Mouse (Mus musculus) liver, embryonic 13.5 days (tissue): Measurements from ENCODE around the gene Fryl. TPM values are rescaled to one million over a fixed set of nuclear protein-coding genes. Genes with fewer than 3 reads are reported as not detected.

Source experiments
- ATAC-seq: fragments of 200-750 bp; cut with Nextera tagmentation; 2 replicates; pipeline ENCODE4 v1.8.0; 2017; ENCODE audit warnings: low read depth, mild to moderate bottlenecking, moderate number of reproducible peaks, moderate library complexity
- DNase-seq: peaks from one replicate; pipeline ENCODE4 v3.0.0; 2022
- H3K27ac ChIP-seq: fragments of 300-500 bp; sonication (generic); 2 replicates; pipeline ENCODE4 v1.5.1; 2015; ENCODE audit warnings: moderate library complexity, mild to moderate bottlenecking, inconsistent platforms
- H3K27me3 ChIP-seq: fragments of 300-500 bp; sonication (generic); 2 replicates; pipeline ENCODE4 v1.6.1; 2015; ENCODE audit warnings: mild to moderate bottlenecking, inconsistent platforms
- H3K36me3 ChIP-seq: fragments of 300-500 bp; sonication (generic); 2 replicates; pipeline ENCODE4 v1.6.1; 2015; ENCODE audit warnings: mild to moderate bottlenecking, inconsistent platforms
- H3K4me1 ChIP-seq: fragments of 300-500 bp; sonication (generic); replicated peaks from 2 replicates; pipeline ENCODE4 v1.6.1; 2015; ENCODE audit warnings: inconsistent platforms
- H3K4me2 ChIP-seq: fragments of 300-500 bp; sonication (generic); 2 replicates; pipeline ENCODE4 v1.6.1; 2015; ENCODE audit warnings: inconsistent platforms, mild to moderate bottlenecking, moderate library complexity
- H3K4me3 ChIP-seq: fragments of 300-500 bp; sonication (generic); replicated peaks from 2 replicates; pipeline ENCODE4 v1.5.1; 2015; ENCODE audit warnings: mild to moderate bottlenecking, inconsistent platforms
- H3K9ac ChIP-seq: fragments of 300-500 bp; sonication (generic); 2 replicates; pipeline ENCODE4 v1.6.1; 2015; ENCODE audit warnings: mild to moderate bottlenecking, inconsistent platforms
- H3K9me3 ChIP-seq: fragments of 300-500 bp; sonication (generic); replicated peaks from 2 replicates; pipeline ENCODE4 v1.6.1; 2016; ENCODE audit warnings: inconsistent platforms
- WGBS: fragments of 180-500 bp; shearing (Covaris S2); methylation state at CpG from one replicate; pipeline ENCODE4 v1.1.7; 2015; ENCODE audit not compliant: insufficient replicate concordance; 5-methylcytosine and 5-hydroxymethylcytosine counted together
- polyA plus RNA-seq: library from polyadenylated mRNA; unstranded; fragments of >200 nt; fragmentation: Nextera tagmentation; extraction: Ambion mirVana; gene quantifications from 2 replicates; pipeline ENCODE4 v1.2.1, GENCODE M21; 2015

Fryl gene
- 44.2 and 44.5 TPM in 2 replicates for polyA plus RNA-seq

- Histone ChIP-seq H3K27me3 (no peaks in the 10 kb centered on the region), H3K4me3 (peak within 1 kb of the TSS; percentile 94), H3K4me1 (peaks cover 54% of the 10 kb centered on the region), H3K9me3 (no peaks in the 10 kb centered on the region), H3K9ac (peak within 1 kb of the TSS; percentile 93), H3K27ac (peak within 1 kb of the TSS; percentile 93), H3K36me3 (no peaks in the 10 kb centered on the region), H3K4me2 (peak within 1 kb of the TSS; percentile 87)
- peak; percentile 96 for ATAC-seq
- WGBS: under 1% methylated on average over 43 of the region's 44 CpGs
- DNase-seq: peak; percentile 94
These were observed at the start of gene Fryl for GRCm38 (mm10) chr5:73256352-73257065. TSS of gene Fryl (minus strand) at chr5:73256619.

GRCm38 (mm10) chr5:73304507-73304906 lies 48.1 kb upstream of the Fryl start:
- Histone ChIP-seq H3K27ac (no peak overlapping the region), H3K4me3 (no peak overlapping the region), H3K9ac (no peak overlapping the region), H3K4me2 (no peak overlapping the region), H3K27me3 (no peaks in the 10 kb centered on the region), H3K4me1 (peaks cover 40% of the 10 kb centered on the region), H3K9me3 (no peaks in the 10 kb centered on the region), H3K36me3 (peaks cover 84% of the 10 kb centered on the region)
- WGBS: 90% methylated on average over 12 of the region's 12 CpGs
- DNase-seq (no peak), ATAC-seq (no peak)

- H3K4me3 ChIP-seq: no peak overlapping the region
- WGBS: 58% methylated on average over 7 of the region's 7 CpGs
- H3K4me1 ChIP-seq: peaks cover 37% of the 10 kb centered on the region
- no peak overlapping the region for H3K4me2 ChIP-seq
- DNase-seq (peak; percentile 25), ATAC-seq (peak; percentile 86)
- H3K9me3 ChIP-seq: no peaks in the 10 kb centered on the region
- peaks cover 75% of the 10 kb centered on the region for H3K36me3 ChIP-seq
- peak overlapping the region; percentile 40 for H3K9ac ChIP-seq
- H3K27me3 ChIP-seq: no peaks in the 10 kb centered on the region
- peak overlapping the region; percentile 69 for H3K27ac ChIP-seq
These were observed 45.3 kb upstream of the Fryl start for GRCm38 (mm10) chr5:73301601-73302307.

- 83% methylated on average over 4 of the region's 4 CpGs for WGBS
These were observed 39.5 kb upstream of the Fryl start for GRCm38 (mm10) chr5:73295916-73296315.

GRCm38 (mm10) chr5:73295016-73295415 lies 38.6 kb upstream of the Fryl start:
- Histone ChIP-seq H3K9me3 (no peaks in the 10 kb centered on the region), H3K27ac (peak overlapping the region; percentile 3; the same call in 1 of the 2 replicates), H3K9ac (no peak overlapping the region), H3K4me1 (peaks cover 38% of the 10 kb centered on the region), H3K4me2 (peak overlapping the region; percentile 34; the same call in 1 of the 2 replicates), H3K36me3 (peaks cover 35% of the 10 kb centered on the region), H3K27me3 (no peaks in the 10 kb centered on the region), H3K4me3 (0 out of 2 replicates have a peak overlapping the region, but pooled peaks have one; percentile 17)
- WGBS: 91% methylated on average over 7 of the region's 7 CpGs
- ATAC-seq (no peak), DNase-seq (no peak)

More at GRCm38 (mm10) chr5:73295916-73296315, 39.5 kb upstream of the Fryl start:
- no peak for ATAC-seq
- no peaks in the 10 kb centered on the region for H3K27me3 ChIP-seq
- H3K36me3 ChIP-seq: peaks cover 44% of the 10 kb centered on the region
- H3K9ac ChIP-seq: peak overlapping the region; percentile 20
- H3K4me1 ChIP-seq: peaks cover 46% of the 10 kb centered on the region
- no peak overlapping the region for H3K4me2 ChIP-seq
- H3K27ac ChIP-seq: no peak overlapping the region
- no peaks in the 10 kb centered on the region for H3K9me3 ChIP-seq
- DNase-seq: no peak
- H3K4me3 ChIP-seq: no peak overlapping the region

- H3K4me1 ChIP-seq: peaks cover 31% of the 10 kb centered on the region
- H3K4me2 ChIP-seq: peak overlapping the region; percentile 70
- ATAC-seq: no peak
- peak overlapping the region; percentile 92 for H3K9ac ChIP-seq
- no peaks in the 10 kb centered on the region for H3K9me3 ChIP-seq
- no peaks in the 10 kb centered on the region for H3K27me3 ChIP-seq
- 5% methylated on average over 8 of the region's 8 CpGs for whole genome bisulfite sequencing
- H3K36me3 ChIP-seq: peaks cover 27% of the 10 kb centered on the region
- H3K4me3 ChIP-seq: peak overlapping the region; percentile 82
- DNase-seq: no peak
- H3K27ac ChIP-seq: peak overlapping the region; percentile 94
These were observed 37.0 kb upstream of the Fryl start for GRCm38 (mm10) chr5:73293458-73293827.

GRCm38 (mm10) chr5:73292502-73293457 lies 36.4 kb upstream of the Fryl start, which contains the start of gene Ociad1:
TSS of gene Ociad1 (plus strand) at chr5:73292784.
- peak within 1 kb of the TSS; percentile 70 for H3K4me2 ChIP-seq
- peak; percentile 97 for ATAC-seq
- DNase-seq: peak; percentile 91
- H3K27ac ChIP-seq: peak within 1 kb of the TSS; percentile 94
- peak within 1 kb of the TSS; percentile 92 for H3K9ac ChIP-seq
- H3K4me1 ChIP-seq: peaks cover 31% of the 10 kb centered on the region
- no peaks in the 10 kb centered on the region for H3K27me3 ChIP-seq
- no peaks in the 10 kb centered on the region for H3K9me3 ChIP-seq
- H3K4me3 ChIP-seq: peak within 1 kb of the TSS; percentile 82
- under 1% methylated on average over 58 of the region's 58 CpGs for WGBS
- peaks cover 23% of the 10 kb centered on the region for H3K36me3 ChIP-seq

GRCm38 (mm10) chr5:73289900-73290299 lies 33.5 kb upstream of the Fryl start:
- Histone ChIP-seq H3K27ac (no peak overlapping the region), H3K27me3 (no peaks in the 10 kb centered on the region), H3K4me2 (no peak overlapping the region), H3K36me3 (peaks cover 2% of the 10 kb centered on the region), H3K9me3 (no peaks in the 10 kb centered on the region), H3K4me1 (peaks cover 24% of the 10 kb centered on the region), H3K9ac (no peak overlapping the region), H3K4me3 (no peak overlapping the region)
- ATAC-seq: no peak
- WGBS: 39% methylated on average over 2 of the region's 2 CpGs
- DNase-seq: no peak

GRCm38 (mm10) chr5:73286603-73287002 lies 30.2 kb upstream of the Fryl start:
- Histone ChIP-seq H3K4me2 (no peak overlapping the region), H3K9me3 (no peaks in the 10 kb centered on the region), H3K4me3 (no peak overlapping the region), H3K27ac (no peak overlapping the region), H3K9ac (no peak overlapping the region), H3K27me3 (no peaks in the 10 kb centered on the region), H3K4me1 (peaks cover 8% of the 10 kb centered on the region), H3K36me3 (no peaks in the 10 kb centered on the region)
- 31% methylated on average over 5 of the region's 5 CpGs for WGBS
- ATAC-seq: no peak
- DNase-seq: no peak

GRCm38 (mm10) chr5:73285470-73285978 lies 29.1 kb upstream of the Fryl start:
- 62% methylated on average over 3 of the region's 3 CpGs for WGBS
- Histone ChIP-seq H3K27me3 (no peaks in the 10 kb centered on the region), H3K4me2 (no peak overlapping the region), H3K4me1 (peaks cover 10% of the 10 kb centered on the region), H3K36me3 (no peaks in the 10 kb centered on the region), H3K9ac (no peak overlapping the region), H3K9me3 (no peaks in the 10 kb centered on the region), H3K27ac (no peak overlapping the region), H3K4me3 (no peak overlapping the region)
- ATAC-seq: no peak
- DNase-seq: no peak
